In genomic region chr11:43940501-43941202, GRCm38 (mm10) we compare ENCODE assay signal across 31 mouse cellular contexts. TPM values are rescaled to one million over a fixed set of nuclear protein-coding genes. Genes with fewer than 3 reads are reported as not detected.
DNase-seq lines count a peak whose midpoint lies in the region; ATAC-seq and TF ChIP-seq lines count a peak whose summit lies in the region.
"Had no signal": no experiment of that assay in that cellular context is flagged by ENCODE, and none has a peak within 500 bp of the region (broad histone marks: within the 10 kb centered on the region; RNA-seq: fewer than 3 reads in every experiment).

No protein-coding gene starts in this region.

- ATAC-seq in Patski, result peak; percentile 67
- ATAC-seq in megakaryocyte progenitor cell, adult 5-6 weeks (replicated peaks; ENCODE audit: poor library complexity), result peak; percentile 93
- ATAC-seq: forebrain, embryonic 14.5 days; hindbrain, postnatal 0 days; intestine, embryonic 15.5 days; midbrain, embryonic 15.5 days had no signal

- peak; percentile 7 to 39 for DNase-seq in lung, adult 18-20 months
- no peak for DNase-seq in lung, postnatal 25 days (ENCODE audit: low spot score)
- DNase-seq in 416B (ENCODE audit: low read depth) (peak; percentile 68), Patski (ENCODE audit: low read depth, low spot score) (no peak)
- DNase-seq in urinary bladder, postnatal 36 days (ENCODE audit: low spot score in 2 of 2), result no peak
- no peak for DNase-seq in adrenal gland, postnatal 14 days
- no peak for DNase-seq in cerebellum, adult 11-12 months
- DNase-seq: adrenal gland, postnatal 36 days; cerebellum, adult 2 months; cerebellum, postnatal 25 days; embryo, embryonic 11 days; gastrocnemius, postnatal 25 days; heart, adult 2 months; heart, postnatal 10 days; kidney, adult 9 months; kidney, postnatal 10 days; right cerebral cortex, adult 18-20 months; spleen, adult 18-20 months; thymus, postnatal 14 days had no signal

- no peaks in the 10 kb centered on the region for H3K27me3 ChIP-seq in Patski
- H3K27me3 ChIP-seq: embryonic facial prominence, embryonic 12.5 days; heart, embryonic 13.5 days; hindbrain, embryonic 12.5 days; intestine, embryonic 15.5 days; limb, embryonic 13.5 days; midbrain, embryonic 15.5 days; neural tube, embryonic 12.5 days had no signal

- in situ Hi-C loops in Patski (cut with MboI; ENCODE audit: low pct_unique_long_range_greater_than_20kb), result no loop called here

- TF ChIP-seq CTCF in Patski (IDR thresholded peaks at IDR 0.05), result peak; percentile 38

- POLR2A ChIA-PET in Patski (lab: Charles Lee), result no interaction called here

- CTCF ChIA-PET in Patski (lab: Charles Lee), result interaction anchor here (0.8 to 1.2 kb wide), 3 partner anchors 14 to 74 kb away, joined by 3 to 4 read pairs (median 3); no protein-coding TSS in a partner anchor

RNA-seq across cellular contexts. Expression of gene Adra1b, which starts 39.6 kb away (rescaled TPM):
- polyA plus RNA-seq in Patski (2021), result 3.7 TPM
- not detected in 2 replicates for total RNA-seq in megakaryocyte progenitor cell, adult 5-6 weeks (2015)
- not detected in 2 replicates for total RNA-seq in megakaryocyte progenitor cell, adult 5-6 weeks (2017)
- 2.7 and 6.9 TPM in 2 replicates for total RNA-seq in adrenal gland, postnatal 14 days (2021)
- total RNA-seq: megakaryocyte-erythroid progenitor cell, adult 5-6 weeks; MEL had no signal

Comparison
In these comparisons a context has a peak if more than half of its experiments do, and no peak if none do; other contexts are left out.
1. DNase-seq: peak in lung, adult 18-20 months (2 of 2) and 416B (single experiment); none in lung, postnatal 25 days (single experiment), Patski (single experiment), urinary bladder, postnatal 36 days (0 of 2), adrenal gland, postnatal 14 days (single experiment) and cerebellum, adult 11-12 months (single experiment).